Mouse (Mus musculus) cerebellum, adult 11 months (tissue): ENCODE results near the gene Tmem222.
A peak's percentile ranks its signal among the peaks of the same experiment; 100 is the strongest.

Source experiments
- DNase-seq: peaks from one replicate; pipeline ENCODE4 v3.0.0; 2022

The Tmem222 gene

DNA sequence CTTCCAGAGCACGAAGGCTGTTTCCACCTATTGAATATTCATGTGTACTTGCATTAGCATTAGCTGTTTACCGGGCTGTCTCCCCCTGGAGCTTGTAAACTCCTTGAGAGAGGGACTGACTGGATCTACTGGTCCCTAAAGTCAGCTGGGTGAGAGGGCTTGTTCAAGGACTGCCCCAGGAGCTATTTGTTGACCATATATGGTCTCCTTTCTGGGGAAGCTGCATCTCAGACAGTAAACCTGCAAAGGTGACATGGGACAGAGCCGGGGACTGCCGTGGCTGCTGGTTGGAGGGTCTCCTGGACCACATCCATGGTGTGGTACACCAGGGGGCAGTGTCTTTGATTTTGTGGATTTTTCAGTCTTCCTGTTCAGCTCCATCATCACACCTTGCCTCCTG is 5.1 kb upstream of the Tmem222 start:
- DNase-seq, result no peak

DNA sequence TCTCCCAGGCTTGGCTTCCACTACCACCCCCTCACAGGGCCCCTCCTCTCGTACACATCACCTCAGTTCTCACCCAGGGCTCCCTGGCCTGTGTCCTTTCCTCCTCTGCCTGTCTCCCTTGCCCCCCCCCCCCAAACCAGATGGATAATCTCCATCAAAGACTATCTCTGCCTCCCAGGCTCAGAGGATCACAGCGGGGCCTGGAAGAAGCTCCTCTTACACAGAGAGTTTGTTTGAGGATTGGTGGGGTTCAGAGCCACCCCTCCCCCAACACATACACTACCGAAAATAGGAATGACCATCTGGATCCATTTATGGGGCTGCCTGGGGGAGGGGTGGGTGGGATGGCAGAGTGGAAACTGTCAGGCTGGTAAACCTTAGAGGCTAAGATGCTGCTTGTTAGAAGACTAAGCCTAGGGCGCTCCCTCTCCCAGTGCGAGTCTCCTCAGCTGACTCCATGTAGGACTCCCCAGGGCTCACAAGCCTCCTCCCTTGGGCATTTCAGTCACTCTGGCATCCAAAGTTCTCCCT is 4.4 kb upstream of the Tmem222 start:
- DNase-seq, result no peak

- DNase-seq, result no peak
These were observed 3.9 kb upstream of the Tmem222 start for GRCm38 (mm10) chr4:133281513-133281912.

GRCm38 (mm10) chr4:133278482-133278881 is 890 bp upstream of the Tmem222 start:
- no peak for DNase-seq

- peak; percentile 25 for DNase-seq
These were observed 475 bp upstream of the Tmem222 start for GRCm38 (mm10) chr4:133278067-133278466.

GRCm38 (mm10) chr4:133270929-133271328 is 6.7 kb downstream of the Tmem222 start:
- no peak for DNase-seq

DNA sequence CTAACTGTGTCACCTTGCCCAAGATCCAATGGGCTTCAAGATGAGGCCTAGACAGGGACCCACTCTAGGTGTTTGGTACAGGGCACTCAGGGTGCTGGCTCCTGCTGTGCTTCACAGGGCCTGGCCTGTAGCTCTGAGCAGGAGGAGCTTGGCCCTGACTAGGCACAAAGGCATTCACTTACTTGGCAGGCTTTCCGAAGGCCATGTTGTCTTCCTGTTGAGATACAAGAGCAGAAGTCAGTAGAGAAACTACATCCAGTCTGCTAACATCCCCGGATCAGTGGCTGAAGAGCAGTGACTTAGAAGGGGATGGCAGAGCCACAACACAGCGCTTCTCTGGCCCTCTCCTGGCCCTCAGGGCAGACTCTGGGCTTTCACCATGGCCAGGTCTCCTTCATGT is 8.0 kb downstream of the Tmem222 start:
- DNase-seq, result no peak

DNA sequence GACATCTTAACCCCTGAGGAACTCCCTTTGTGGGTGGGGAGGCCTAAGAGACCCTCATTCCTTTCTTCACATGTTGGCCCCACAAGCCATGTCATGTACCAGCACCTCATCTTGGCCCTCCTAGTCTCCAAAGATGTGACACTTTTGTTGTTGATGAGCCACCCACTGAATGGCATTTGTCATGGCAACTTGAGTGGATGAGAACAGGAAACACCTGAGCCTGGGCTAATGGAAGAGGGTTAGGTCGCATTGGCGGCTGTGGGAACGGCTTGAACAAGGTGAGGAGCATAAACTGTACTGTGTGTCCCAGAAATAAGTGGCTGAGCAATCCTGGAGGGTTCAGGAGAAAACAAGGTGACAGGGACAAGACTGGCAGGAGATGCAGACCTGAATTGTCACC is 8.7 kb downstream of the Tmem222 start:
- no peak for DNase-seq

- DNase-seq, result no peak
These were observed 11.2 kb downstream of the Tmem222 start for GRCm38 (mm10) chr4:133266248-133266880.

DNA sequence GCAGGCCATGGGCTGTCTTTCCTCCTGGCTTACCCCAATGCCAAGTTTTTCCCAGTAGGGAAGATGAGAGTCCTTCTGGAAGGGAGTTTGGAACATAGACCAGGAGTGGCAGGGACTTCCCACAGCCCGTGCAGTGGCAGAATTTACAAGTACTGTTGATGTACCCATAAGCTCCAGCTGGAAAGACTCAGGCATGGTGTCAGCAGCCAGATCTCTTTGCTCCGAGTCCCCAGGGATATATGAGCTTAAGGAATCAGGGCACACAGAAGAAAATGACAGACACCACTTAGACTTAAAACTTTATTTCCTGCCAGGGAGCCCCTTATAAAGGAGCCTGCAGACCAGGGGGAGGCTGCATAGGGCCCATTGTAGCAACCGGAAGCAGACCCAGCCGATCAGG is 11.8 kb downstream of the Tmem222 start:
- DNase-seq, result no peak

DNA sequence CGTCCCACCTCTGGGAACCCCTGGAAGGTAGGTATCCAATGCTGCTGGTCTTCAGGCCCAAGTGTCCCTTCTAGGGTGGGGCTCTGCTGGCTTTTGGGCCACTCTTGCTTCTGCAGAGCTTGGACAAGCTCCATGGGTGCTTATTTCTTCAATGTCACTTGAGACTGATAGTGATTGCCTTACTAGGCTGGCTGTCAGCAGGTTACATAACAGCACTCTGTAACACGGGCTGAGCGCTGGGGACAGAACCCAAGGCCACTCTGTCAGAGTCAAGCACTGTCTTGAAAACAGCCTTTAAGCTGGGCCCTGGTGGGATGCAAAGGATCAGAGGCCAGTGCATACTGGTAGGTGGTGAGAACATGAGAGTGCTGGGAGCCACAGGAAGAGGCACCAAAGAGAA is 12.3 kb downstream of the Tmem222 start:
- no peak for DNase-seq

GRCm38 (mm10) chr4:133264559-133264958 is 13.0 kb downstream of the Tmem222 start:
- DNase-seq, result no peak

GRCm38 (mm10) chr4:133263756-133264155 is 13.8 kb downstream of the Tmem222 start:
- DNase-seq, result no peak

DNA sequence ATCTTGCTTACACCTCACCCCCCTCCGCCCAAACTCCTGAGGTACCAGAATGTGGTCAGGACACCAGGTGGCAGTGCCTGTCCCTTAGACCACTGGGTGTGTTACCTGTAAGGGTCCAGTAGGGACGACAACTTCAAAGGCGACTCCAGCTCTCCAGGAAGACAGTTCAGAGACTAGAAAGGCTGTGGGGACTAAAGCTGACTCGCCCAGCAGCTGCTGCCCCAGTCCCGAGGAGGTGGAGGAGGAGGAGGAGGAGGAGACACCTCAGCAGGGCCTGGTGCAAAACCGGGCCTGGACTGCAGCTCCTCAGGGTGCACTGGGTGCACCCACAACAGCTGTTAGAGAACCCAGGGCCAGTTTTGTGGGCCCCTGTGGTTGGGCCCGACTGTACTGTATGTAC is 14.7 kb downstream of the Tmem222 start, which contains the start of gene Sytl1:
TSS of gene Sytl1 (minus strand) at position 232 of the 400 bp plus-strand sequence.
- DNase-seq, result no peak

- no peak for DNase-seq
These were observed 15.2 kb downstream of the Tmem222 start for GRCm38 (mm10) chr4:133262375-133262765.

DNA sequence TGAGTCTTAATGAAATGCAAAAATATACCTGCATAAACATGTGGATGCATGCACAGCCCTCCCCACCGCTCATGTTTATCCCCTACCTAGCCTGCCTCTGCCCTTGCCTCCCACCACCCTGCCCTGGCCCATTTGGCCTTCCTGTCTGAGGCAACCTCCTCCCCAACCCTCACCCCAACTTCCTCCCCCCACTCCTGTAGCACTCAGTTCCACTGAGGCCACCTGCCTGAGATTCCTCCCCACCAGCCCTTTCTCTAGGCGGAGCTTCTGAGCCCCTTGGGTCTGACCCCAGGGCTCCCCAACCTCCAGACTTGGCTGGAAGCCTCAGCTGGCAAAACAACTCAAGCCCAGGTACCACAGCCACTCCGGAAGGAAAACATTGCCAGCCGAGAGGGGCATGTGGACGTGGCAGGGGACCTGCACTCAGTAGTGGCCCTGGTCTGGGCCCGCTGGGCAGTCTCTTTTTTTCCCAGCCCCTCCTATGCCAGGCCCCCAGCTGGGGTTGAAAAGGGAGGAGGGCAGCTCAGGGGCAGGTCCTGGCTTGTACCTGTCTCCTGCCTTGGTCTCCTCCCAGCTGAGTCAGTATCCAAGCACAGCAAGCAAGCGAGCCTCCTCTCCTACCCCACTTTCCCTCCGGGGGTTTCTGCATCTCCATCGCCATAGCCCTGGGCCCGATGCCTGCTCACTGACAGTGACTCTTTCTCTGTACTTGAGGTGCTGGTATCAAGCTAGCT is 15.8 kb downstream of the Tmem222 start:
- DNase-seq, result no peak

GRCm38 (mm10) chr4:133257798-133258408 is 19.7 kb downstream of the Tmem222 start:
- DNase-seq, result no peak

DNA sequence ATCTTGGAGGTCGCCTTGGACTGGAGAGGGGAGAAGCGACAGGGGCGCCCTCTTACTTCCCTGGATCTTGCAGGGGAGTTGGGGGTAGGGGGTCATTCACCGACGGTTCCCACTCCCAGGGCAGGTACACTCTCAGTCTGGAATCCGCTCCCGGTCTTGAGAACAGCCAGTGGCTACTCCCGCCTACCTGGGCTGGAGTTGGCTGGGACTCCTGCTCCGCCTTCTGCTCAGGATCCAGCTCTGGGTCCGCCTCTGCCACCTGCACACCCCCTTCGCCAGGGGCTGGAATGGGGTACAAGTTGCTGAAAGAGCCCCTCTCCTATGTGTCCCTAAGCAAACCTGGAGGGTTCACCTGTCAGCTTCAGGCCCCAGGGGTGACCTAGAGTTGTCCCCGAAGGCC is 20.4 kb downstream of the Tmem222 start:
- DNase-seq, result no peak

GRCm38 (mm10) chr4:133256820-133257219 is 20.8 kb downstream of the Tmem222 start:
- DNase-seq, result no peak

- no peak for DNase-seq
These were observed 22.2 kb downstream of the Tmem222 start for GRCm38 (mm10) chr4:133255392-133255791.

DNA sequence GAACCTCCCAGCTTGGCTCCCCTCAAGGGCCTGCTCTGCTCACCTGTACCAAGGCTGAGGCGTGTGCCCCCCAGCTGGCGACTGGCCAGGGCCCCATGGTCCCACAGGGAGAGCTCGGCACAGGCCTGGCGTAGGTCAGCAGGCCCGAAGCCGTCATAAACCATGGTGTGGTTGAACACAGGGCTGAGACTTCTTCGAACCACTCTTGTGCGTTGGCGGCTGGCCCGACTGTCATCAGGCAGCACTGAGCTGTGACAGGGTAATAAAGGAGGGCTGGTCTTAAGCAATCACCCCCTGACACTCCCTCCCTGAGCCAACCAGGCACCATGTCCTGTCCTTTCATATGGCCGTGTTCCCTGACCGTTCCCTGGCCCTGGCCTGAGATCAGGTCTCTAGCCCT is 24.2 kb downstream of the Tmem222 start:
- DNase-seq, result no peak

- DNase-seq, result no peak
These were observed 25.5 kb downstream of the Tmem222 start for GRCm38 (mm10) chr4:133252089-133252488.

GRCm38 (mm10) chr4:133251214-133251613 is 26.4 kb downstream of the Tmem222 start:
- DNase-seq, result peak; percentile 27

DNA sequence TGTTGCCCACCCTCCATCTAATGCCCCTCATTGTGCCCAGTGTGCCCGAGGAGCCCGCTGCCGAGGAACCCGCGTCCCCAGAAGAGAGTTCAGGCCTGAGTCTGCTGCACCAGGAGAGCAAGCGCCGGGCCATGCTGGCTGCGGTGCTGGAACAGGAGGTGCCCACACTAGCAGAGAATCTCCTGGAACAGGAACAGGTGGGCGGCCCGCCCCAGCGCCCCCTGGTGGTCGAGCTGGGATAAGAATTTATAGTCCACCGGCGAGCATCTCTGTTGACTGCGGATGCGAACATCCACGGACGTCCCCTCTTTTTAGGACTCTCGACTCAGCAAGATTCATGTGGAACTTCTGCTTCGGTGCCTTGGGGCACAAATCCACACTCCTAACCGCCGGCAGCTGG is 27.0 kb downstream of the Tmem222 start:
- peak; percentile 87 for DNase-seq
